Mouse (Mus musculus): ENCODE results near the gene AI467606. TPM values are rescaled to one million over a fixed set of nuclear protein-coding genes. Genes with fewer than 3 reads are reported as not detected.

AI467606 gene
- total RNA-seq, 2 experiments from 2014 or later: 3.3 TPM

DNA sequence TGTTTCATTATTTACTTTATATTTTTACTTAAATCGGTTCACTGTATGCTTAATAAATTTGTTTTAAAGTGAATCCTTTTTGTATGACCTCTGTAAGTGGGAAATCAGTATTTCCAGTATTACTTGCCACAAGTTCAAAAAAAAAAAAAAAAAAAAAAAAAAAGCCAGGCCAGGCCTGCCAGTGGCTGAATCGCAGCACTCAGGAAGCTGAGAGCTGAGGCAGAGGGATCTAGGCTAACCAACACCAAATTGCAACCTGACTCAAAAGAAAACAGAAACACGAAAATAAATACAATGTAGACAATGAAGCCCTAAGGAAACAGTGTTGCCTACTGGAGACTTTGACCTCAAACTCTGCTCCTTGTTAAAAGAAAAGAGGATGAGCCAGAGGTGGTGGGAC, 2.8 kb downstream of the AI467606 start:
- DNase-seq: no peak

DNA sequence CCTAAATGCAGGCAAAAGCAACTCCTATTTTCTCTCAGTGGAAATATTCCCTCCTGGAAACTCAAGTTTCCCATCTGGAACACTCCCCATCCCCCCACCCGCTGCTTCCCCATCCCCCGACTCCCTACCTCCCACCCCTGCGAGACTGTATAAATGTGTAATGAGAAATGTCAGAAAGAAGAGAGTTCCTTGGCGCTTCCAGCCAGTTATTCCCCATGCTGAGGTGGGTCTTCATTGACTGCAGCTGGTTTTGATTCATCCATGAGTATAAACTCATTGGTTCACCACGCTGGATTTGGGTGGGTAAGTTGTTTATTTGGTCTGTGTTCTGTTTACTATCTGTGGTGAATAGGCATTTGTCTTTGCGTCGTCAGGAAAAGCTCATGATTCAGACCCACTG, 5.3 kb downstream of the AI467606 start:
- no peak for DNase-seq

DNA sequence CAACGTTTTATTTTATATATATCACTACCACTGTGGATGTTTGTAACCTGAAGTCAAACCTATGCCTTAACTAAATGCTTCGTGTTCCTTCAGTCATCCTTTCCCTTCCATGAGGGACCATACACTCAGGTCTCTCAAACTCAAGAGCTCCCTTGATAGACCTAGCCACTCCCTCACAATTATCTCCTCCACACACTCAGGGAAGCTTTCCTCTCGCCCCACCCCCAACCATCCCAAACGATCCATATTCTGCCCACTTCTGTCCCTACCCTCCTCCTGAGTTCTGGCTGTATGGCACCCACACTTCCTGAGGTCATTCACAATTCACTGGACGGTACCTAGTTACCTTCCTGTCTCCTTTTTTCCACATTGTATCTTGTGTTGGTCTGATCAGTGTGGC, 7.4 kb downstream of the AI467606 start:
- DNase-seq: no peak

DNA sequence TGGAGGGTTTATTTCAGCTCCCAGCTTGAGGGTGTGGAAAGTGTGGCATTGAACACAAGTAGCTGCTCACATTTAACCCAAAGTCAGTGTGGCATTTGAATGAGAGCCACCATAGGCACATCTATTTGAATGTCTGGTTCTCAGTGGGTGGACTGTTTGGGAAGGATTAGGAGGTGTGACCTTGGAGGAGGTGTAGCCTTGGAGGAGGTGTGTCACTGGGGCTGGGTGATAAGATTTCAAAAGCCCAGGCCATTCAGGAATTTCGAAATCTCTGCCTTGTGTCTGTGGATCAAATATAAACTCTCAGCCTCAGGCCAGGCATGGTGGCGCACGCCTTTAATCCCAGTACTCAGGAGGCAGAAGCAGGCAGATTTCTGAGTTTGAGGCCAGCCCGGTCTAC, 7.8 kb downstream of the AI467606 start:
- no peak for DNase-seq

DNA sequence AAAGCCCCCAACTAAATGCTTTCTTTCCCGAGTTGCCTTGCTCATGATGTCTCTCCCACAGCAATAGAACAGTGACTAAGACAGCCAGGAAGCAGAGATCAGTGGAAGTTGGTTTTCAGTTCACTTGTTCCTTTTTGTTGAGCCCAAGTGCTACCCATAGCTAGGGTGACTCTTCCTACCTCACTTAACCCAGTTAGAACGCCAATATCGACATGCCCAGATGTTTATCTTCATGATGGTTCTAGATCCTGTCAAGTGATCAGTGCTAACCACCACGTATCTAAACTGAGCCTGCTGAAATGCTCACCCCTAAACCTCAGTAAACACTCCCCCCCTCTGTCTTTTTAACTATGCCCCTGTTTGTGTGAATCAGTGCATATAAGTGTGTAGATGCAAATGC, 8.4 kb downstream of the AI467606 start:
- DNase-seq: no peak

DNA sequence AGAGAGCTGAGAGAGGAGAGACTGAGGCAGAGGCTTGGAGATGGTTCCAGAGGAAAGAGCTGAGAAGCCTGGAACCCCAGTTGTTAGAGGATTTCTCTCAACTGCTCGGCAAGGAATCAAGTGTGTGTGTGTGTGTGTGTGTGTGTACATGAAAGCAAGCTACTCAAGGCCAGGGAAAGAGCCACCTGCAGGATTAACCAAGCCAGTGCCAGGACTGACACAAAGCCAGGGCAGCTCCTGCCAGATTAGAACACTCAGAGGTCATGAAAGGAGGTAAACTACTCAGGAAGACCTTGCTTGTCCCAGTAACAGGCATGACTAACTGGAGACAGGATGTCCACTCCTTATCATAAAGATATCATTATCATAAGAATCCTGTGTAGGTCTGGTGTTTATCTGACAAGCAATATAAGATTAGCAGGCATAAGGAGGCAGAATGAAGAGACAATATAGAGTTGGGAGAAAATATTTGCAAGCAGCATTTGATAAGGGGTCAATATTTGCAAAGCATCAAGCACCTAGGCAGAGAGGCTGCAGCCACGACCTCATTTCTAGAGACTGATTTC, 10.4 kb downstream of the AI467606 start:
- peak; percentile 60 for DNase-seq

DNA sequence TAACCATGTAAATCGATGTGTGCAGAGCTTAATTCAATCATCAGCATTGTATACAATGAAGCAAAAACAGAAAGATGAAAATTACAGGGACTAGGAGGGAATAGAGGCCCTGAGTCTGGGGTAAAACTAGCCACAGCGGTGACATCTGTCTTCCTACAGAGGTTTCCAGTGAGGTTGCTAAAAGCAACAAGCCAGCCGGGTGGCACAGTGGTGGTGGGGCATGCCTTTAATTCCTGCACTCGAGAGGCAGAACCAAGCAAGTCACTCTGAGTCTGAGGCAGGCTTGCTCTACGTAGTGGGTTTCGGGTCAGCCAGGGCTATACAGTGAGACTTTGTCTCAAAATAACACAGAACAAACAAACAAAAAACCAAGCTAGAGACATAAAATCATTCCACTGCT, 11.0 kb downstream of the AI467606 start:
- no peak for DNase-seq

DNA sequence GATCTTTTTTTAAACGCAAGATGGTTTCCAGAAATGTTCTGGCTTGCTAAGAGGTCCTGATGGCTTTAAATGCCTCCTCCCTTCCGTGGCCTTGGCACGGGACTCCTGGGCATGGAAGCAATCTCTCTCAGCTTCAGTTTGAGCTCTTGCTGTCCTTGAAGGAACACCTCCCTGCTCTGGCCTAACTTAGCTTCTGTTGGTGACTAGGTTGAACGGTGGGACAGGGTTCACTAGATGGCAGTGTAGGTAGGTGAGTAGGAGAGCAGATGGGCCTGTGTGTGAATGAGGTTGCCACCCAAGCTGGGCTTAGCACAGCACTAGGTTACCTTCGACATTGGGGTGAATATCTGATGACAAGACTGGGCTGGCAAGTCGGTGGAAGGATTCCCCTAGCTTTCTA, 12.8 kb downstream of the AI467606 start:
- peak; percentile 34 for DNase-seq

DNA sequence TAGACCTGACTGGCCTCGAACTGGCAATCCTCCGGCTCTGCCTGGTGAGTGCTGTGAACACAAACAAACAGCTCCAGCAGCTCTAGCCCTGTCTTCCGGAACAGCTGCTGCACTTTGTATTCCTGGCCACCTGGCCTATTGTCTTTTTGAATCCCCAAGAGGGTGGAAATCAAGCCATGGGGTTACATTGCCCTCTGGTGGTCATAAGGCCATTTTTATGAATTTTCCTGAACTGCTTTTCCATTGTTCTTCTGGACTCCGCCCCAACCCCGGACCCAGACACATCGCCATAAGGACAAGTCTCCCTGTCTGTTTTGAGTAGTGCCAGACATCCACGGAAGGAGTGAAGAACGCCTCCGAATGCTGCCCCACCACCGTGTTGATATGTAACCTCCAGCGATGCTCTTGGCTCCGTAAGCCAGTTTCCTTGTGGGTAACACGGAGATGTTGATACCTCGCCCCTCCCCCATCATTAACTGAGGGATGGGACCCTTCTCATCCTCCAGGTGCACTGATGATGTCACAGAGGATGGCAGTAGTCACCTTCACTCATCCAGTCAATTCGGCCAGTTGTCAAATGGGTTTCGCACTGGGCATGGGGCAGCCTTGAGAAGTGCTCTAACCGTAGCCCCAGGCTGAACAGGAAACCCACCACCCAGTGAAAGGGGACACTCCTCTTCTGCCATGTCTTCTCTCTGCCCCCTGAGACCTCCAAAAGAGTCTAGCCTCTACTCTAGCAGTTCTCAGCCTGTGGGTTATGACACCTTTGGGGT, 13.6 kb downstream of the AI467606 start:
- DNase-seq: peak; percentile 86

DNA sequence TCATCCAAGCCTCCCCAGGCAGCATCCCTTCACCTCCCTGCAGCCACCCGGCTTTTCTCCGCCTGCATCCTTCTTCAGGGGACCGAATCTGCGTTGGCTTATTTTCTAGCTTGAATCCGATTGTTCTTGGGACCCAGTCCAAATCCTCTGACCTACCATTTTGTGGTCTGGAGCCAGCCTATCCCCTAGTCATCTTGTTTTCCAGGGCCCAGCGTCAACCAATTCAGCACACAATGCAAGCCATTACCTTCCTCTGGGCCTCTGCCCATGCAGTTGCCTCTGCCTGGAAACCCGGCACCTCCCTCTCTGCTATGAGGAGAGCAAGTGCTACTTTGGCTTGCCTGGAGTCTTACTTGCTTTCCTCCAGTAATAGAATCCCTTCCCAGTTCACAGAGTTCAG, 14.4 kb downstream of the AI467606 start:
- DNase-seq: no peak

DNA sequence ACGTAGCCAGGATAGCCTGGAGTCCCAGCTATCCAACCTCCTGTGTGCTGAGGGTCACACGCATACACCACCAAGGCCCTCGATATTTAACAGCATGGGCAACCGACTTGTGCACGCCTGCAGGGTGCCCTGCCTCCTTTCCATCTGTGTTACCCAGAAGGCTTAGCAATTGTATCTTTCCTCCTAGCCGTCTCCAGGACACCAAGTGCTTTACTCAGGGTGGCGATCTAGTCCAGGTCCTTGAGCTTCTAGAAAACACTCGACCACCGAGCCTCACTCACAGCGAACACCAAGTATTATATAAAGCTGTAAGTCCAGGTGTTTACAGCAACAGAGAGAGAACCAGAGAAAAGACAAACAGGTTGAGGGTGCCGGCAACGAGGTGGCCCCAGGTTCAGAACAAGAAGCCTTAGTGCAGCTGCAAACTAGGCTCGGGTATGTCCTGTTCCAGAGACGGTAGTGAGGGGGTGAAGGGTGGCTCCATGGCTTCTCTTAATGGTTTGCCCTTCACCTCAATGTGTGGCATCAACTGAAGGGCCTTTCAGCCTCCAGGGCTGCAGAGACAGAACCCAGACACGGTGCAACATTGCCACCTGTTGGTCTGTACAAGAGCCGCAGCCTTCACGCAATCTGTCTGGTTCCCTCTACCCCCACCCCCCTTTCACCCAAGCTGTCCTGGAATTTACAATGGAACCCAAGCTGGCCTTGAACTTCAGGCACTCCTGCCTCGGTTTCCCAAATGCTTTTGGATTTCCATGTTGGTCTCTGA, 19.3 kb downstream of the AI467606 start:
- peak; percentile 83 for DNase-seq

DNA sequence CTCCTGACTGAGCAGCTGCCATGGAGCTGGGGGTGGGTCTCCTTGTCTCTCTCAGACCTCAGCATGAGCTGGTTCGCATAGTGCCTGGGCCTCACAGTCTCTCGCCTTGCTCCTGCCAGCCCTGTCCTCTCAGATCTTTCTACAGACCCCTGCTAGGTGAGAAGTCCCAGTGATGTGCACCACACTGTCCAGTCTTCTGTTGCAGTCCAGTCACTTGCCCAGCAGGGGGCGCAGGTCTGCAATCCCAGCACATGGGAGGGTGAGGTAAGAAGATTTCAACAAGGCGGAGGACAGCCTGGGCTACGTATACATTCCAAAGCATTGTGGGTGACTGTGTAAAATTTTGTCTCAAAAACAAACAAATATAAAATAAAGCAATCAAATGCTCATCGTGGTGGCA, 20.3 kb downstream of the AI467606 start:
- peak; percentile 65 for DNase-seq

DNA sequence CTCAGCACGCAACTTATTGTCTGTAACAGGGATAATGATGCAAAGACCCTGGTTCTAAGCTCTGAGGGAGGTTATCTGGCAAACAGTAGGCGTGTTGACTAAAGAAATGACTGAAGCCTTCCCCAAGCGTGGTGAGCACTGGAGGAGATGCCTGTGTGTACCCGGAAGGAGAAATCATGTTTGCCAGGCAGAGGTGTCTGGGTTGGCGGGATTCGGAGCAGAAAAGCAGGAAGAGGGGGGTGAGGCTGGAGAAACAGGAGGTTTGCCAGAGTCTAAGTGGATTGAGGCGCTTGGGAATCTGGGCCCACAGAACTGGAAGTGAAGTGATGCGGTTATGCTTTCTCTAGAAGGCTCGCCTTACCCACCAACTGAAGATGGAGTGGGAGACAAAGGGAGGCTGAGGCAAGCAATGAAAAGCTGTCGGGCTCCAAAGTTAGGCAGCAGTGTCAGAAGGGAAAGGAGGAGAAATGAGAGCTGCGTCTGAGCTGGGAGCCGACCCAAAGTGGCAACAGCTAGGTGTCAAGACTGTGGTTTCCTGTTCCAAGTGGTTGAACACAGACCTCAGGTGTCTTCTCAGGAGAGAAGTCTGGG, 21.2 kb downstream of the AI467606 start:
- no peak for DNase-seq

DNA sequence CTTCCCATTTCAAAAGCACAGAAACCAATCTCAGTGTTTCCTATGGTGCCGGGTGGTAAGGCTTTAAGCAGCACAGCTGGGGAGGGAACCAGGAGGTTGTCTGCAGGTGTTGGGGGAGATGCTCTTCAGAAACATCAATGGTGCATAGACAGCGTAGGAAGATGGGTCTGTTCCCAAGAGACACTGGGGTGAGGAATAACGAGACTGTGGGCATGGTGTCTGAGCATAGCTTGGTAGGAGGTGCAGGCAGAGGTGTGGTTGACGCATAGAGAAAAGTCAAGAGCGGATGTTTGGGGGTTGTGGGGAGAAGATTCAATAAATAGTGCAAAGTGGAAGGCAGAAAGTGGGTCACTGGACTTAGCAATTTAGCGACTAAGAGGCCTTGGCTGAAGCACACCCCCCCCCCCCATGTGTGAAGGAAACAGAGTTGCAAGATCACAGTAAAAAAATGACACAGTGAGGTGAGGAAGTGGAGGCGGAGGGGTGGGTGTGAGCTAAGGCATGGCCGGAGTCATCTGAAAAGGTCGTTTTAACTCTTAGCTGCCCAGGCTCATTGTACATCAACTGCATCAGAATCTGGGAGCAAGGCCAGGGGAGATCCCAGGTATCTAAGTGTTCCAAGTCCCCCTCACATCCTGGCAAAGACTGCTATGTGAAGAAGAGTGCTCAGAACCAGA, 21.9 kb downstream of the AI467606 start:
- no peak for DNase-seq

DNA sequence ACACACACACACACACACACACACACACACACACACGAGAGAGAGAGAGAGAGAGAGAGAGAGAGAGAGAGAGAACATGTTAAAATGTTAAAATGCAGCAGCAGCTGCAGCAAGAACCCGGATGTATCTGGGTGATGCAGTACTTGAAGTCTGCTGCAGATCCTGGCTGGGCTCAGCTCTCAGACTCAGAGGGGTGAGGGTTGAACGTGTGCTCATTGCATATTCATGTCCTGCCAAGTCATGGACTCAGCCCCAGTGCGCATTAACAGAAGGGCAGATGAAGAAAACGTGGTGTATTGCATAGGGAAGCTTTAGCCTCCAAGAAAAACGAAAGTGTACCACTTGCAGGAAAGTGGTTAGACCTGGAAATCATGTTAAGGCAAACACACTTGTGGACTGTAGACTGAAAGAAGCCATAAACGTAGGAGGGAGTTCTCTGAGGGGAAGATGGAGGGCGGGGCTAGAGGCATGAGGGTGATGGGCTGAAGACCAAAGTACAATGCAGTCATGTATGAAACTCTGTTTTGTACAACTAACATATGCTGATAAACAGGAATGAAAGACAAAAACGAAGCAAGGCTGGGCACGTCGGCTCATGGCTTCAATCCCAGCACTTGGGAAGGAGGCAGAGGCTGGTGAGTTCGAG, 22.6 kb downstream of the AI467606 start:
- DNase-seq: no peak

DNA sequence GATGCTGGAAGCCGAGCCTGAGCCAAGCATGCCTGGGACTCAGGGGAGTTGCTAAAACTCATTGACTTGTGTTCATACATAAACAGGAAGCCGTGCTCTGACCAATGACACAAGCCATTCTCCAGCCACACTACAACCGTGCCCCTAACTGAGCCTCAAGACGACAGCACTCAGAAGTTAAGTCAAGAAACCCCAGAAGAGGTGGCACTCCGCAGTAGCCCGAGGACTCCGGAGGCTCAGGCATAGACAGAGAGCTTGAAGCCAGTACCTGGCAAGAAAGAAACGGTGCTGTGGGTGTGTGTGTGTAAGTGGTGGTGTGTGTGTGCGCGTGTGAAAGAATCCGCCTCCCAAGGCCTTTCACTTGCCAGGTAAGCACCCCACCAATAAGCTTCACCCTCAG, 23.8 kb downstream of the AI467606 start:
- no peak for DNase-seq

DNA sequence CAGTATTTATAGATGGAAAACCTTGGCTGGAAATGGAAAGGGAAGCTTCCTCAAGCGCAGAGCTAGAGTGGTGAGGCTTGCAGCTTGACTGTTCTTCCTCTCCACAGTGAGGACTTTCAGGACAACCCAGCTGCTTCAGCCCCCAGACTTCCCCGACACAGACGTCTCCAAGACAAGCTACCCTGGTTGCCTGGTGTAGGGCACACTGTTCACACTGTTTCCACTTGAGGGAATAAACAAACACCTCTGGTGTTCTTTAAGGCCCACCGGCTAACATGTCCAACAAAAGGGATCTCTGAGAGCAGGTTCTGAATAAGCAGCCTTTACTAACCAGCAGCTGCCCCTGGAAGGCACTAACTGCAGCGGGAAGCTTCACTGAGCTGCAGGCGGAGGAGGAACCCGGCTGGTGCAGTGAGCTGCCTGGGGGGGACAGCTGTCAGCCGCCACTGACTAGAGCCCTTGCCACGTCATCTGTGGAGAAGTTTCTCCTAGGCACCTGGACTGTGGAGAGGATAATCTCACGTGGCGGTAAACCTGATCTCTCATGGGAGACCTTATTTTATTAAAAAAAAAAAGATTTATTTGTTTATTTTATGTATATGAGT, 25.3 kb downstream of the AI467606 start:
- no peak for DNase-seq

DNA sequence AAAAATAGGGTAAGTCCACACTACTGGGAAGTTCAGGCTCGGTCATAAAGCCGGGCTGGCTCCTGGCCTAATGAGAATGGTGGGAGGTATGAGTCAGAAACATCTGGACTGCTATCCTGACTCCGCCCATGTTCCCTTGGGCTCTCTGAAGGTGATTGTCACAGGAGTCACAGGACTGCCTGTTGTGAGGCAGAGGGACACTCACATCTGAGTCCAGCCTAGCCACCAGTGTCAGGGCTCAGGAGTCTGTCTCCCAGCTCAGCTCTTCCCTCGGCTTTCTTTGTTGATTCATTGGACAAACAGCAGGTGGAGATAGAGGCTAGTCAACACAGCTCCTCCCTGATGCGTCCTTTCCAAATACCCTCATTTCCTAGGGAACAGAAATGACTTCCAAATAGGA, 26.8 kb downstream of the AI467606 start:
- peak; percentile 52 for DNase-seq

DNA sequence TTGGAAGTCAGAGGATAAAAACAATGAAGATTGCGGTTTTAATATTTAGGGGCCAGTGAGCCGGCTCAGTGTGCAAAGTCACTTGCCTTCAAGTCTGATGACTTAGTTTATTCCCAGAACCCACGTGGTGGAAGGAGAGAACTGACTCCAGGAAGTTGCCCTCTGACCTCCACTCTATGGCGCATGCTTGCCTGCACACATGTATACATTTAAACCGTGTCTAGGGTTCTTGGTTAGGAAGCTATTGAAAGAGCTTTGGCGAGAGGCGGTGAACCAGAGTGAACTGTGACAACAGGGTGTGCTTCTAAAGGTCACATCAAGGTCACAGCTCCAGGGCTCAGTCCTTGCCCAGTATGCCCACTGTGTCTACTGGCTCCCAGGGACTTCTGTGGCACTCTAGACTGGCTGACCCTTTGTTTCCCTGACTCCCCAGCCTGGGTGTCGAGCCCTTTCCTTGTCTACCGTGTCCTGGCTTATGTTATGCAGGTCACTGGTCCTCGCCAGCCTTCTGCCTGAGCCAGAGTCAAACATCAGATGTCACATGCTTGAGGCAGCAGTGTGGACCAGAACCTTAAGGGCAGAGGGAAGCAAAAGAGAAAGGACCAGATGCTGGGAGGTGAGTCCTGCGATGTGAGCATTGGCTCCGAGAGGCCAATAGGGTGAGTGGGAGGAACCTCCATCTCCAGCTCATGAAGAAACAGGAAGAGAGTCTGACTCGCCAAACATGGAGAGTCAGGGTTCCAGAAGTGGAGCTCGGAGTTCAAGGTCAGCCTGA, 27.7 kb downstream of the AI467606 start:
- DNase-seq: no peak

DNA sequence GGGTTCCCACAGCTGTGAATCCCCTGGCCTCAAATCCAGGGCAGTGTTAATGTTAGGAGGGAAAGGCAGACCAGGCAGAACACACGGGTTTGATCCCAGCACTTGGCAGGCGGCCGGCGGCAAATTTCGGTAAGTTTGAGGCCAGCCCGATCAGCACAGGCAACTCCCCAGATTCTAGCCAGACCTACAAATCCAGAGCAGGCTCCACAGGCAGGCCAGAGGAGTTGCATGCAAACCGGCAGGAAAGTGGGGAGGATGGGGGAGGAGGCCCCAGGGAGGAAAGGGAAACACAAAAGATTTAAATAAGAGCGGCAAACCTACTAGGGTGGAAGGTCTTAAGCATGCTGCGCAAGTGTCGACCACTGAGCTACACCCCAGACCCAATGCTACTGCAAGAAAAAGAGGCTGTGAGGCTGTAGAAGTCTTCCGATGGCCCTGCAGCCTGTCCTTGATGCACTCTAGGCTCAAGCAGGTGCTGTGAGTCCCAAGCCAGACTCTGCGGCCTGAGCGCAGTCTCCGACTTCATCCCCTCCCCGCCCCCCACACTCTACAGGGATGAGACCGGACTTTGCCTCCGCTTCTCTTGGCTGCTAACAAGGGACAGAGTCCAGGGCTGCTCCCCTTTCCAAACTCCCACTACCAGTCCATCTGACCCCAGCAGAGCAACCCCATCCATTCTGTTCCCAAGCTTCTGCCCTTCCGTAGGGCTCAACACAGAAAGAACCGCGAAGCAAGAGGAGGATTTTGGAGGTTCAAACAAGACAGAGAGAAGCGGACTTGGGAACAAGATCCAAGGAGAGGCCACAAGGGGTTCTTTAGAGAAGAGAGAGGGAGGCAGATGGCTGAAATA, 30.1 kb downstream of the AI467606 start:
- DNase-seq: no peak
